Mouse (Mus musculus) right cerebral cortex, postnatal 10 days (tissue): ENCODE results near the gene Tspan33.
A peak's percentile ranks its signal among the peaks of the same experiment; 100 is the strongest.
"Not testable (repeated sequence)": the region's sequence is repeated elsewhere in the genome, so short reads cannot be mapped to it uniquely, and the experiment has no call there.

Experiments used
- DNase-seq, 2 experiments: peaks; one replicate each; pipeline ENCODE4 v3.0.0; 2021; ENCODE audit warnings: low spot score in 2 of 2

Gene Tspan33

GRCm38 (mm10) chr6:29693953-29694352, at the start of gene Tspan33:
Tspan33 (plus strand) TSS chr6:29694222.
- peak; percentile 96 to 97 for DNase-seq

DNA sequence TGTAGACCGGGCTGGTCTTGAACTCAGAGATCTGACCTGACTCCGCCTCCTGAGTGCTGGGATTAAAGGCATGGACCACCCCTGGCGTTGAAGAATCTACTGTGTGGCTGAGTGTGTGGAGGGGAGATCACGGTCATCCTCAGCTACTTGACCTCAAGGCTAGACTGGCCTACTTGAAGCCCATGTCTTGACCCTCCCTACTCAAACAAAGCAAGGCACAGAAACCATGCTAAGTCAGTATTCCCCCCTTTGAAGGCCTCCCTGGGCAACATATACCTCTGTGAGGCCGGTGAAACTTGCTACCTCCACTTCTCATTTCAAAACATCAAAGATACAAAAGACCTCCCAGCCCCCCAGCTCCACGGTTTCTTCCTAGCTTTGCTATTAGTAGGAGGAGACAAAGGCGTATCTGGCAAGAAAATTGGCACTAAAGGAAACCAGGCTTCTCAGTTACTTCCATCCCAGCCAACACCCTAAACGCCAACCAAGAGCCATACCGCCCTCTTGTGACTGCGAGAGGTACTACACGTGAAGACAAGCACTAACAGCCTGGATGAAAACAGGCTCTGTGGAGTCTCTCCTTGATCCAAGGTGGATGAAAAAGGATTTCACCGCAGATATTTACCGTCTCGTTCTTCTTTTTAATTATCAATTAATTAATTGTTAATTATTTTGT, 44.4 kb upstream of the Tspan33 start:
- peak; percentile 84 to 90 for DNase-seq

- DNase-seq = no peak
These were observed 43.9 kb upstream of the Tspan33 start for GRCm38 (mm10) chr6:29650170-29650549.

DNA sequence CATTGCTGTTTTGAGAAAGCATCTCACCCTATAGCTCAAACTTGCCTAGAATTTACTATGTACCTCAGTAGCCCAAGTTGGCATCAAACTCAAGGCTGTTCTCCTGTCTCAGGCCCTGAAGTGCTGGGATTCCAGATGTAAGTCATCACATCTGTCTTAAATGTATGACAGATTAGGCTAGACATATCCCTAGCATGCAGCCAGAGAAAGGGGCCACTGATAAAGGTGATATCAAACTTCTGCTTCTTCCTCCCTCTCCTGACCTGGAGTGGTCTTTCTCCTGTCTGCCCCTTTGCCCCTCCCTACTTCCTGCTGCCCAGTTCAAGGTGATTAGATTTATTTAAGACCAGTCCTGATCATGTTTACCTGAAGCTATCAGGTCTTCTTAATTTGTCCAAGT, 40.8 kb upstream of the Tspan33 start:
- DNase-seq = no peak

DNA sequence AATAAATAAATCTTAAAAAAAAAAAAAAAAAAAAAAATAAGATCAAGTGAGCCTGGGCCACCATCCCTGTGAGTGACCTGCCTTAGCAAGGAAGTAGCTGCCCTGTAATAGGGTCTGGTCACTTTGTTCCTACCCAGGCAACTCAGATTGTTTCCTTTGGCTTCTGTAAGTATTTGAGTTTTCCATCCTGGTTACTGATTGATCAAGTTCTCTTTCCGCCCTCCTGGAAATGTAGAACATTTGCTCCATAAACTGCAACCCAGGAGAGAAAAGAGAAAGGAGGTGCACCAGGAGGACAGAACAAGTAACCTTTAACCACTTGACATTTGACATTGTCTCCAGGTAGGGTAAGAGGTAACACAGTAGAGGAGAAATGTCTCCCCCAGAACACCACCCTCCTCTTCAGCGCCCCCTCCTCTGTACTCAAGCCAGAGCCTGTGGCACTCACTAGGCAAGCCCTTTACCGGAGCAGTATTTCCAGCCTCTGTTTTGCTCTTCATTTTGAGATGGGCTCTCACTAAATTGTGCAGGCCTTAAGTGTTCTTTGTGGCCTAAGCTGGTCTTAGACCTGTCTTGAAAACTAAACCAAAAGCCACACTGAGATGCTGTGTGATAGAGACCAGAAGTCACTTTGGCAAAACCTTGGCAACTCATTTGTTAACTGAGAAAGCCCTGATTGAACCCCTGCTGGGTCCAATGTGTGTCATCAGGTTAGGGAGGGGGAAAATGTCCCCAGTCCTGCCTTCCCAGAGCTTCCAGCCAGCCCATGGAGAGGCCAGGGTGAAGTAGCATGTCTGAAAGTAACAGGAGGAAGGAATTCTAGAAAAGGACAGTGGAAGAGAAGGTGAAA, 35.2 kb upstream of the Tspan33 start:
- DNase-seq = no peak

DNA sequence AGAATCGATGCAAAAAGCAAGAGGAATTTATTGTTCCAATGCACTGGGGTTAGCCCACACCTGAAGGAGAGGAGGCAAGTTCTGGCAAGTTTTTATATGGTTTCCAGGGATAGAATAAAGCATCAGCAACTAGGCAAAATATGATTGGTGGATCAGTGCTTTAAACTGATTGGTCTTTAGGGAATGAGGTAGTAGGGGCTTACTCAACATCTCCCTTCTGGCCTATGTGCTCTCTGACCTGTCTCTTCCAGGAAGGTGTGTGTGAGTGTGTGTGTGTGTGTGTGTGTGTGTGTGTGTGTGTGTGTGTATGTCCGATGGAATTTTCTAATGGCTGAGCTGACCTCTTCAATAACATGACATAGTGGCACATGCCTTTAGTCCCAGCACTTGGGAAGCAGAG, 34.1 kb upstream of the Tspan33 start:
- DNase-seq = no peak

DNA sequence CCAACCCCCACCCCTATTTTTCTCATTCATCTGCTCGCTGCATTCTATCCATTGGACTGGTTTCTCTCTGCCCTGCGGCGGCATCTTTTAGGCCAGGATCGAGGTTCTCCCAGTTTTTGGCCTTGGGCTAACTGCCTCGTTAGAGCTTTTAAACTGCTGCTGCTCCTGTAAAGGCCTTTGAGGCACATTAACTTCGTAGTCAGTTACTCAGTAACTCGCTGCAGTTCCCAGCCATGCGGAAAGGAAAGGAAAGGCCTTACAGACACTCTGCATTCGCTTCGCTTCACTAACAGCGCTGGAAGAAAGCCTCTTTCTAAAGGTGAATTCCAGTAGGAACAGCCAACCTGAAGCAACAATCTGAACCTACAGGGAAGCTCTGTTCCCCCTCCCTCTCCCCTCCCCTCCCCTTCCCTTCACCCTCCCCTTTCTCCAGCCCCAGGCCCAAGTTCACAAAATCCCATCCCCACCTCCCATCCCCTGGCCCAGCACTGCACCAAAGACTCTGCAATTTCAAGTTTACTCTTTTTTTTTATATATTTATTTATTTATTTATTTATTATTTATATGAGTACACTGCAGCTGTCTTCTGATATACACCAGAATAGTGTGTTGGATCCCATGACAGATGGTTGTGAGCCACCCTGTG, 33.2 kb upstream of the Tspan33 start:
- no peak for DNase-seq

- no peak for DNase-seq
These were observed 26.8 kb upstream of the Tspan33 start for GRCm38 (mm10) chr6:29667266-29667665.

GRCm38 (mm10) chr6:29671741-29672140, 22.3 kb upstream of the Tspan33 start:
- no peak for DNase-seq

GRCm38 (mm10) chr6:29672563-29673411, 21.2 kb upstream of the Tspan33 start:
- no peak for DNase-seq

- no peak for DNase-seq
These were observed 20.3 kb upstream of the Tspan33 start for GRCm38 (mm10) chr6:29673739-29674138.

DNA sequence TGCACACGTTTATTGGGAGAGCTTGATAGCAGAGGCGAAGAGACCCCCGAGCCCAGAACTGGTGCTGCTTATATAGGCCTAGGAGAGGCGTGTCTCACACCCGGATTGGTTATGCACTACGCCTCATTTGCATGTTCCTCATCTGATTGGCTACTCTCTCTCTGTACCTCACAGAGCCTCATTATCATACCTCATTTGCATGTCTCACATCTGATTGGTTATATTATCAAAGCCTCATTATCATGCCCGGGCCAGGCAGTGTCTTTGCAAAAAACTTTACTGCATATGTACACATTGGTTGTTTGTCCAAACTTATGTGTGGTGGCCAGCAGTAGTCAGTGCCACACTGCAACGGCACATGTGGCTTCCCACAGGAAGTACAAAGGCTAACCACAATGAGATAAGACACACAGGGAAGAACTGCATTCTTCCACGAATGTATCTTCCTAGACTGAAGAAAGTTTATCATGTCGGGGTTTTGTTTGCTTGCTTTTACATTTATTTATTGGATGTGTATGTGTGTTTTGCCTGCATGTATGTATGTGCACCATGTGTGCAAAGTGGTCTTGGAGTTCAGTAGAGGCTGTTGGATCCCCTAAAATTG, 14.0 kb upstream of the Tspan33 start:
- DNase-seq = not testable (repeated sequence)

DNA sequence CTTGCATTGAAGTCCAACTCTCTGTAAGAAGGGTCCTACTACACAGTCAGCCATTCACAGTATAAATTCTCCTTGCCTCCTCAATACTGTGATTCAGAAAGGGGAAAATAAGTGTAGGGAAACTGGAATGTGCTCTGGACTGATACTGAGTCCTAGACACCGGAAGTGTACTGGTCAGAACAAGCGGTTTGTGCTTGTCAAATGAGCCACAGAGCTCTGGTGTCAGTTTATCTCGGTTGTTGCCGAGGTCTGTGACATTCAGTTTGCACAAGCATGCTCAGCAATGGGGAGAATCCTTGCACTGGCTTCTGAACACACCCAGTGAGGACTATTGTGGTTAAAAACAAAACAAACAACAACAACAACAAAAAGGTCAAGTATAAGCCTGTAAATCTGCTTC, 12.2 kb upstream of the Tspan33 start:
- DNase-seq = no peak

DNA sequence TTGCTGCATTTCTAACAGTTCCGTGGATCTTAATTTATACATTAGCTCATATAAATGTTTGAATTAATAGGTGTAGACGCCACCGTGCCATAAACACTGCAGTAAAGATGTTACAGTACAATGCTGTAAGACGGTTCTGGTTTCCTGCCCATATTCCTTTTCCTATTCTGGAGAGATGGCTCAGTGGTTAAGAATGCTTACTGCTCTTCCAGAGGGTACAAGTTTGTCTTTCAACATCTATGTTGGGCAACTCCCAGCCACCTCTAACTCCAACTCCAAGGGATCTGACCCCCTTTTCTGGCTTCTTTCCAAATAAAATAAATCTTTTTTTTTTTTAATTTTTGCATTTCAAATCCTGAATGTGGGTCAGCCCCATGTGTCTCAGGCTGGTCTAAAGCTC, 9.3 kb upstream of the Tspan33 start:
- DNase-seq = no peak

DNA sequence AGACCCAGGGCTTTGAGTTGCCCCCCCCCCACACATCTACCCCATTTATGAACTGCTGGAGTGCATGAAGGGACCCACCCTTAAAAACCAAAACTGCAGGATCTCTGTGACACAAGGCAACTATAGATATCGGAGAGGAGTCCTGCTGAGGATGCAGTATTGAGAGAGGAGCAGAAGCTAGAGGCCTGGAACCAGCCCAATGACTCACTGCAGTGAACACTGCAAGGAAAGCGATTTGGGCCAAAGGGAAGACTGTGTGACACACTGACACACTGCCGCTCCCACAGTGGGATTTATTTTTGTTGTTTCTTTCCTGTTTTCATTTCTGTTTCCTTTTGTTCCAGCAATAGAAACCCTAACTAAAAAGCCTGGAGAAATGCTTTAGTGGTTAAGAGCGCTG, 8.1 kb upstream of the Tspan33 start:
- no peak for DNase-seq

DNA sequence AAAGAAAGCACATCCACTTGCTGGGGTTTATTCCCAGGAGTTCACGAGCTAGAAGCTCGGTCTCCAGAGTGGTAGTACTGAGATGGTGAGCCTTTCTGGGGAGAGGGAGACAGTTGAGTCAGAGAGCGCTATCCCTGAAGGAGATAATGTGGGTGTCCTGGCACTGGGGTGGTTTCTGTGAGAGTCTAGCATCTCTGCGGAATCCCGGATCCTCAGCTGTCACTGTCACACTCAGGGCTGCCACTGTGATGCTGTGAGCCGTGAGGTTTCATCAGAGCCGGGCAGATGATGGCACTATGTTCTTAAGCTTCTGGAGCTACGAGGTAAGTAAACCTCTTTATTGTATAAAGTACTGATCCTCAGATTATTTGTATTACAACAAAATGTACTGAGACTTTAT, 4.6 kb upstream of the Tspan33 start:
- no peak for DNase-seq

DNA sequence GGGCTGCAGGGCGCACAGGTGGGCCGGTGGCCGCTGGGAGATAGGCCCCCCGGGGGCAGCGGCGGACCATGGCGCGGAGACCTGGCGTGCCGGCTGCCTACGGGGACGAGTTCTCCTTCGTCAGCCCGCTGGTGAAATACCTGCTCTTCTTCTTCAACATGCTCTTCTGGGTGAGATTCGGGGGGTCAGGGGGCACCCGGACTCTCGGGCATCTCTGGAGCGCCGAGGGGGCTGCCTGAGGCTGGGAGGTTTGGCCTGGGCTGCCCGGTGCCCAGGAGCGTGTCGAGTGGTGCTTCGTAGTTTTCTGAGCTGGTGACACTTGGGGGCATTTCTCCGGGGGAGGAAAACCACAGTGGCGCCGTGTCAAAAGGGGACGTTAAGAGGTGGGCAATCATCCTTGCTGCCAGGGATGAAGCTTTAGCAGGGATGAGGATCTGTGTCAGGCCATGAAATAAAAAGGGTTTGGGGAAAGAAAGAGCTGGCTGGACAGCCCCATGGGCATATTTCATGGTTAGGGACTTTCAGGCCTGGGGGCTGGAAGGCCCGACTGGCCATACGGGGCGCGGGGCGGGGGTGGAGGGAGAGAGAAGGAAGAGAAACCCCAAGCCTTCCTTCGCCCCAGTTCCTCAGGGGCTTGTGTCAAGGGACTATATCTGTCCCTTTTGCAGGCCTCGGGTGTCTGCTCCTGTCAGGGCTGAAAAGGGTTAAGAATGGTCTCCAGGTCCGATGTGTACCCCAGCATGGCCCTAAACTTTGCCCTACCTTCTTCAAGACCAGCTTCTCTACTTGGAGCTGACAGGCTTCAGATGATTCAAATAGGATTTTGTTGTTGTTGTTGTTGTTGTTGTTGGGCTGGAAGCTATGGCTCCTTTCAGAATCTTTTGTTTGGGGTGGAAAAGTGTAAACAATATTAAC, 610 bp downstream of the Tspan33 start:
- no peak for DNase-seq

DNA sequence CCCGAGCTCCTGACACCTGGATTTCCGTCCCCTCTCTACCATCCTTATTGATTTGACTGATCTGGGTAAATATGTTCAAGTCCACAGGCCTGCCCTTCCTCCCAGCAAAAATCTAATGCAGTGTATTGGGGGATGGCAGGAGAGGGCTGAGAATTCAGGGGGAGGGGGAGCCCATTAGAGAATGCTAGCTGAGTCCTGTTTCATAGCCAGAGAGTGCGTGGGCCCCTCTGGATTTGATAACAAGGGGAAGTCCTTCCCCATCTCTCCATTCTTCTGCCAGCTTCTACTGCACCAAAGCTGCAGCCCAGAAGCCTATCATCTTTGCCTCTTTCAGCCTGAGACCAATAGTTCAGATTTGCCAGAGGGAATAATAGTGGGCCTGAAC, 1.3 kb downstream of the Tspan33 start:
- no peak for DNase-seq

DNA sequence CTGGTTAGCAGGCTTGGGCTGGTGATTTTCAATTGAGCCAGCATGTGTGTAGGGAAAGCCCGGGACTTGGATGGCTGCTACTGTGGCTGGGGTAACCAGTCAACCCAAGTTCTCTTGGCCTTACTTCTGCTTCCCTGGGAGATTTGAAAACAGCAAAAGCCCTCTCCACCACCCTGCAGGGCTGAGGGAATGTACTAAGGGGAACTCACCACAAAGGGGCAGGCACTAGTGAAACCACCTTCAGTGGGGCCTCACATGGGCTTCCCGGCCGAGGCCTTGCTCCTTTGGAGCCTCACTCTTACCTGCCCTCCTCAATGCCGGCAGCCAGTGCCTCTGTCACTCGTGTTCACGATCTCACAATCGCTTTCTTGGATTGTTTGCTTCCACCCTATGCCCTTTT, 2.0 kb downstream of the Tspan33 start:
- no peak for DNase-seq

- no peak for DNase-seq
These were observed 3.1 kb downstream of the Tspan33 start for GRCm38 (mm10) chr6:29697139-29697538.
